Mouse (Mus musculus) liver, embryonic 14.5 days (tissue): ENCODE measurements at regions not wholly inside any gene's neighbourhood (a gene's known extent, or its start where the extent isn't known, plus 50 kb on each side); places are given as distances from the start of the nearest gene placed in this dataset.

Experiments
- CTCF ChIP-seq: IDR thresholded peaks from 2 replicates; pipeline ENCODE4 v1.5.1; 2016; ENCODE audit warnings: antibody characterized with exemption, low read depth, control low read depth
- EP300 ChIP-seq: IDR thresholded peaks from 2 replicates; pipeline ENCODE4 v1.6.1; 2016; ENCODE audit warnings: antibody characterized with exemption, low read depth

DNA sequence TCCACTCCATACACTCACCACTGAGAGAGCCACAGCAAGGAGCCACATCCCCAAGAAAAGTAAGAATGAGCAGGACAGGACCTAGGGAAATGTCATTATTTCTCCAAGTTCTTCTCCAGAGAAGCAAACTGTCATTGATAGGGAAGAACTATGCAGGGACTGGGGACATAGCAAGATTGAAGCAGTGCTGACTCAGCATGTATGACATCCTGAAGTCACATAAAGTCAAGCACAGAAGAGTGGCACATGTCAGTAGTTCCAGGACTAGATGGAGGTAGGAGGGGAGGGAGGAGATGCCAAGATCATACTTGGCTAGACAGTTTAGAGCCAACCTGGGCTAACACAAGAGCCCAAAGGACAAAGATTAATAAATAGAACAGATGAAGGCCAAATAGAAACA lies 503.4 kb upstream of the Intu start:
- no peak for TF ChIP-seq EP300
- TF ChIP-seq CTCF, result no peak
